Mouse (Mus musculus) hindbrain, postnatal 0 days (tissue): Measurements from ENCODE around the gene Smg6. TPM values are rescaled to one million over a fixed set of nuclear protein-coding genes. Genes with fewer than 3 reads are reported as not detected.

Experiments
- ATAC-seq: fragments of 200-750 bp; cut with Nextera tagmentation; 2 replicates; pipeline ENCODE4 v1.8.0; 2017; ENCODE audit warnings: mild to moderate bottlenecking, moderate TSS enrichment, moderate library complexity
- DNase-seq: peaks from one replicate; pipeline ENCODE4 v3.0.0-alpha.2; 2015; ENCODE audit warnings: low spot score
- H3K27ac ChIP-seq: fragments of 300-500 bp; sonication (generic); 2 replicates; pipeline ENCODE4 v1.5.1; 2014; ENCODE audit warnings: mild to moderate bottlenecking
- H3K27me3 ChIP-seq: fragments of 300-500 bp; sonication (generic); 2 replicates; pipeline ENCODE4 v1.6.1; 2014; ENCODE audit warnings: low read length, mixed read lengths; ENCODE audit not compliant: insufficient read depth
- H3K36me3 ChIP-seq: fragments of 300-500 bp; sonication (generic); 2 replicates; pipeline ENCODE4 v1.6.1; 2014; ENCODE audit warnings: low read length, mixed read lengths; ENCODE audit not compliant: insufficient read depth
- H3K4me1 ChIP-seq: fragments of 300-500 bp; sonication (generic); 2 replicates; pipeline ENCODE4 v1.6.1; 2014; ENCODE audit warnings: antibody characterized with exemption, low read length, mixed read lengths; ENCODE audit not compliant: insufficient read depth
- H3K4me2 ChIP-seq: fragments of 300-500 bp; sonication (generic); 2 replicates; pipeline ENCODE4 v1.6.1; 2014; ENCODE audit warnings: low read depth, mild to moderate bottlenecking, low read length, moderate library complexity, mixed read lengths
- H3K4me3 ChIP-seq: fragments of 300-500 bp; sonication (generic); 2 replicates; pipeline ENCODE4 v1.5.1; 2014; ENCODE audit warnings: low read length
- H3K9ac ChIP-seq: fragments of 300-500 bp; sonication (generic); replicated peaks from 2 replicates; pipeline ENCODE4 v1.6.1; 2014; ENCODE audit warnings: mild to moderate bottlenecking, low read length, moderate library complexity, mixed read lengths
- H3K9me3 ChIP-seq: fragments of 300-500 bp; sonication (generic); 2 replicates; pipeline ENCODE4 v1.6.1; 2016; ENCODE audit warnings: low read length, mixed read lengths
- CTCF ChIP-seq: IDR thresholded peaks from 2 replicates; pipeline ENCODE4 v1.5.1; 2016; ENCODE audit warnings: antibody characterized with exemption, control low read depth, low read depth
- WGBS: fragments of 180-500 bp; shearing (Covaris S2); extraction: QIAGEN DNeasy Blood & Tissue Kit; methylation state at CpG from one replicate; pipeline ENCODE4 v1.1.7; 2014; 5-methylcytosine and 5-hydroxymethylcytosine counted together
- polyA plus RNA-seq: library from polyadenylated mRNA; unstranded; fragments of >200 nt; fragmentation: Nextera tagmentation; extraction: Ambion mirVana; gene quantifications from 2 replicates; pipeline ENCODE4 v1.2.1, GENCODE M21; 2015
- total RNA-seq: library from RNA; depleted of rRNA; stranded (reverse); fragments of >200 nt; gene quantifications from 2 replicates; pipeline ENCODE4 v1.2.3, GENCODE M21; 2014

The Smg6 gene
- total and polyA plus RNA-seq, 2 experiments from 2014 or later, result 10.0 to 27.8 TPM

GRCm38 (mm10) chr11:75200935-75201334 lies 275.3 kb downstream of the Smg6 start:
- H3K4me1 ChIP-seq, result no peaks in the 10 kb centered on the region
- no peak for TF ChIP-seq CTCF
- 73% methylated on average over 12 of the region's 12 CpGs for WGBS

GRCm38 (mm10) chr11:75201721-75202120 lies 276.1 kb downstream of the Smg6 start:
- Histone ChIP-seq H3K4me3 (no peak overlapping the region), H3K27ac (no peak overlapping the region), H3K4me1 (no peaks in the 10 kb centered on the region)

More at GRCm38 (mm10) chr11:75200935-75201334, 275.3 kb downstream of the Smg6 start:
- ATAC-seq (no peak), DNase-seq (no peak)
- Histone ChIP-seq H3K4me2 (no peak overlapping the region), H3K27me3 (no peaks in the 10 kb centered on the region), H3K27ac (no peak overlapping the region), H3K9me3 (no peaks in the 10 kb centered on the region), H3K4me3 (no peak overlapping the region), H3K36me3 (no peaks in the 10 kb centered on the region), H3K9ac (no peak overlapping the region)

GRCm38 (mm10) chr11:75203926-75204325 lies 278.3 kb downstream of the Smg6 start:
- Histone ChIP-seq H3K27ac (no peak overlapping the region), H3K4me3 (no peak overlapping the region), H3K9me3 (no peaks in the 10 kb centered on the region), H3K36me3 (no peaks in the 10 kb centered on the region), H3K4me1 (no peaks in the 10 kb centered on the region), H3K9ac (no peak overlapping the region), H3K27me3 (no peaks in the 10 kb centered on the region), H3K4me2 (no peak overlapping the region)
- 85% methylated on average over 4 of the region's 4 CpGs for WGBS
- no peak for TF ChIP-seq CTCF
- ATAC-seq, result no peak
- no peak for DNase-seq

More at GRCm38 (mm10) chr11:75201721-75202120, 276.1 kb downstream of the Smg6 start:
- ATAC-seq, result no peak
- H3K4me2 ChIP-seq, result no peak overlapping the region
- H3K27me3 ChIP-seq, result no peaks in the 10 kb centered on the region
- WGBS, result 68% methylated on average over 8 of the region's 8 CpGs
- no peaks in the 10 kb centered on the region for H3K36me3 ChIP-seq
- no peak for TF ChIP-seq CTCF
- no peak overlapping the region for H3K9ac ChIP-seq
- no peaks in the 10 kb centered on the region for H3K9me3 ChIP-seq
- no peak for DNase-seq

GRCm38 (mm10) chr11:75204472-75204871 lies 278.8 kb downstream of the Smg6 start:
- 50% methylated on average over 9 of the region's 9 CpGs for WGBS

GRCm38 (mm10) chr11:75206347-75206746 lies 280.7 kb downstream of the Smg6 start:
- no peak for TF ChIP-seq CTCF
- Histone ChIP-seq H3K27me3 (no peaks in the 10 kb centered on the region), H3K4me2 (no peak overlapping the region), H3K9me3 (no peaks in the 10 kb centered on the region), H3K27ac (no peak overlapping the region), H3K4me3 (no peak overlapping the region), H3K9ac (no peak overlapping the region), H3K4me1 (no peaks in the 10 kb centered on the region), H3K36me3 (no peaks in the 10 kb centered on the region)
- whole genome bisulfite sequencing, result 88% methylated on average over 4 of the region's 4 CpGs
- DNase-seq (no peak), ATAC-seq (no peak)

More at GRCm38 (mm10) chr11:75204472-75204871, 278.8 kb downstream of the Smg6 start:
- H3K27ac ChIP-seq, result no peak overlapping the region
- H3K4me1 ChIP-seq, result no peaks in the 10 kb centered on the region
- H3K9me3 ChIP-seq, result no peaks in the 10 kb centered on the region
- TF ChIP-seq CTCF, result no peak
- DNase-seq, result no peak
- H3K9ac ChIP-seq, result no peak overlapping the region
- H3K4me3 ChIP-seq, result no peak overlapping the region
- H3K27me3 ChIP-seq, result no peaks in the 10 kb centered on the region
- no peak overlapping the region for H3K4me2 ChIP-seq
- ATAC-seq, result no peak
- no peaks in the 10 kb centered on the region for H3K36me3 ChIP-seq

GRCm38 (mm10) chr11:75209363-75209762 lies 283.7 kb downstream of the Smg6 start:
- H3K36me3 ChIP-seq, result no peaks in the 10 kb centered on the region
- H3K9me3 ChIP-seq, result no peaks in the 10 kb centered on the region
- 79% methylated on average over 4 of the region's 4 CpGs for WGBS
- no peaks in the 10 kb centered on the region for H3K27me3 ChIP-seq
- H3K4me2 ChIP-seq, result no peak overlapping the region
- H3K9ac ChIP-seq, result no peak overlapping the region
- TF ChIP-seq CTCF, result no peak
- no peak for DNase-seq
- H3K4me1 ChIP-seq, result peaks cover 16% of the 10 kb centered on the region
- no peak overlapping the region for H3K4me3 ChIP-seq
- no peak overlapping the region for H3K27ac ChIP-seq
- ATAC-seq, result no peak

GRCm38 (mm10) chr11:75210093-75210492 lies 284.5 kb downstream of the Smg6 start:
- no peaks in the 10 kb centered on the region for H3K36me3 ChIP-seq
- TF ChIP-seq CTCF, result no peak
- no peak overlapping the region for H3K4me2 ChIP-seq
- no peaks in the 10 kb centered on the region for H3K27me3 ChIP-seq
- H3K27ac ChIP-seq, result no peak overlapping the region
- ATAC-seq, result no peak
- H3K9me3 ChIP-seq, result no peaks in the 10 kb centered on the region
- no peak for DNase-seq
- WGBS, result 72% methylated on average over 4 of the region's 4 CpGs
- no peak overlapping the region for H3K4me3 ChIP-seq
- H3K4me1 ChIP-seq, result peaks cover 16% of the 10 kb centered on the region
- no peak overlapping the region for H3K9ac ChIP-seq
